ENCODE assay signal across 10 mouse cellular contexts in the genomic region with DNA sequence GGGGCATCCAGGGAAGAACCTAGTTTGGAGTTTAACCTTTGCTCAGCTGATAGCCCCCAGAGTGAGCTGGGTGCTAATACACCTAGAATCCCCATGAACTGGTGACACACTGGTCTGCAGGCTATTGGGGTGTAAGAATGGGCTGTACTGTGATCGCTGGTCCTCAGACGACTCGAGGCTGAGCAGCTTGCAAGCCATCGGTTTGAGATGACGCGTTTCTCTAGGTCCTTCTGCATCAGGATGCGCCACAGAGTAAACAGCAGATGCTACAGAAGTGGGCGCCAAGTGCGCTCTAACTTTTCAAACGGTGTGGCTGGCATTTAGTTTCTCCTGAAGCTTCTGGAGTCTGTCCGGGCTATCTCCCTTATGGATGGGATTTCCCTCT. TPM values are rescaled to one million over a fixed set of nuclear protein-coding genes. Genes with fewer than 3 reads are reported as not detected.
DNase-seq lines count a peak whose midpoint lies in the region; ATAC-seq and TF ChIP-seq lines count a peak whose summit lies in the region.
"Had no signal": no experiment of that assay in that cellular context is flagged by ENCODE, and none has a peak within 500 bp of the region (broad histone marks: within the 10 kb centered on the region; RNA-seq: fewer than 3 reads in every experiment).

No protein-coding gene starts in this region.

- no peak for DNase-seq in kidney, adult 8-10 months
- DNase-seq in brain, adult 2 months (ENCODE audit: low read depth, low spot score) = peak; percentile 47
- DNase-seq in embryo, embryonic 9.5 days (ENCODE audit: extremely low spot score) = no peak
- no peak for DNase-seq in cerebellum, adult 11 months

- H3K4me1 ChIP-seq in kidney, embryonic 15.5 days = 0 out of 2 replicates have a peak, but pooled peaks cover 15% of the 10 kb centered on the region
- H3K4me1 ChIP-seq in embryonic fibroblast, embryonic 13.5 days (ENCODE audit: control insufficient read depth, insufficient read depth, low read length) = no peaks in the 10 kb centered on the region
- peaks cover 10% of the 10 kb centered on the region for H3K4me1 ChIP-seq in lung, embryonic 16.5 days (replicated peaks; ENCODE audit: control insufficient read depth, insufficient read depth, low read length)
- H3K4me1 ChIP-seq: neural tube, embryonic 12.5 days had no signal

- no peak for ATAC-seq in kidney, embryonic 15.5 days (replicated peaks; ENCODE audit: low FRiP score)
- ATAC-seq in lung, embryonic 16.5 days (ENCODE audit: low read depth) = peak; percentile 18
- ATAC-seq in frontal cortex, adult (ENCODE audit: low TSS enrichment) = no peak

- H3K9ac ChIP-seq in kidney, embryonic 15.5 days = no peak overlapping the region
- peak overlapping the region; percentile 32; the same call in 1 of the 2 replicates for H3K9ac ChIP-seq in lung, embryonic 16.5 days (ENCODE audit: low read length)
- H3K9ac ChIP-seq: neural tube, embryonic 12.5 days had no signal

- no peaks in the 10 kb centered on the region for H3K36me3 ChIP-seq in kidney, embryonic 15.5 days
- H3K36me3 ChIP-seq in lung, embryonic 16.5 days (ENCODE audit: control insufficient read depth, insufficient read depth, low read length) = no peaks in the 10 kb centered on the region
- H3K36me3 ChIP-seq: G1E; neural tube, embryonic 12.5 days had no signal

- no peak overlapping the region for H3K4me3 ChIP-seq in kidney, embryonic 15.5 days (replicated peaks)
- H3K4me3 ChIP-seq in embryonic fibroblast, embryonic 13.5 days (ENCODE audit: insufficient read depth, low read length) = no peak overlapping the region
- H3K4me3 ChIP-seq in lung, embryonic 16.5 days (ENCODE audit: low read length) = no peak overlapping the region
- H3K4me3 ChIP-seq: neural tube, embryonic 12.5 days had no signal

- no peaks in the 10 kb centered on the region for H3K27me3 ChIP-seq in kidney, embryonic 15.5 days
- H3K27me3 ChIP-seq in lung, embryonic 16.5 days (ENCODE audit: control insufficient read depth, insufficient read depth, low read depth, low read length) = no peaks in the 10 kb centered on the region
- H3K27me3 ChIP-seq: neural tube, embryonic 12.5 days had no signal

- no peaks in the 10 kb centered on the region for H3K9me3 ChIP-seq in kidney, embryonic 15.5 days (replicated peaks)
- no peaks in the 10 kb centered on the region for H3K9me3 ChIP-seq in lung, embryonic 16.5 days (ENCODE audit: control insufficient read depth, low read length)
- H3K9me3 ChIP-seq: G1E; neural tube, embryonic 12.5 days had no signal

- peak overlapping the region; percentile 63; the same call in 1 of the 2 replicates for H3K27ac ChIP-seq in kidney, embryonic 15.5 days
- H3K27ac ChIP-seq in embryonic fibroblast, embryonic 13.5 days (ENCODE audit: insufficient read depth, low read length) = peak overlapping the region; percentile 87
- peak overlapping the region; percentile 93 for H3K27ac ChIP-seq in lung, embryonic 16.5 days (ENCODE audit: low read length)
- H3K27ac ChIP-seq: neural tube, embryonic 12.5 days had no signal

- no peak for TF ChIP-seq CTCF in embryonic fibroblast, embryonic 13.5 days (IDR thresholded peaks at IDR 0.05; ENCODE audit: borderline replicate concordance, insufficient read depth, low read length)

- TF ChIP-seq POLR2A in embryonic fibroblast, embryonic 13.5 days (IDR thresholded peaks at IDR 0.05; ENCODE audit: low read depth, low read length) = no peak

- 81% methylated on average over 11 of the region's 11 CpGs for WGBS in kidney, embryonic 15.5 days
- WGBS in lung, embryonic 16.5 days = 70% methylated on average over 11 of the region's 11 CpGs

- H3K4me2 ChIP-seq in kidney, embryonic 15.5 days = no peak overlapping the region
- peak overlapping the region; percentile 25; the same call in 1 of the 2 replicates for H3K4me2 ChIP-seq in lung, embryonic 16.5 days (ENCODE audit: low read depth, low read length)
- H3K4me2 ChIP-seq: neural tube, embryonic 12.5 days had no signal

RNA-seq across cellular contexts. Expression of a gene that starts 50.6 kb away (rescaled TPM):
- 52.2 and 53.1 TPM in 2 replicates for polyA plus RNA-seq in kidney, embryonic 15.5 days (2015; fragmentation: Nextera tagmentation; extraction: Ambion mirVana)
- polyA plus RNA-seq in embryonic fibroblast, embryonic 13.5 days (2011; ENCODE audit: insufficient read length, low read depth, missing spikeins) = 15.2 and 18.1 TPM in 2 replicates
- polyA plus RNA-seq in lung, embryonic 16.5 days (2015; fragmentation: Nextera tagmentation; extraction: Ambion mirVana) = 50.8 and 54.6 TPM in 2 replicates

RNA-seq across cellular contexts. Expression of a gene that starts 50.8 kb away (rescaled TPM):
- polyA plus RNA-seq in kidney, embryonic 15.5 days (2015; fragmentation: Nextera tagmentation; extraction: Ambion mirVana) = 88.7 and 94.9 TPM in 2 replicates
- 36.2 and 41.1 TPM in 2 replicates for polyA plus RNA-seq in embryonic fibroblast, embryonic 13.5 days (2011; ENCODE audit: insufficient read length, low read depth, missing spikeins)
- 73.8 and 79.4 TPM in 2 replicates for polyA plus RNA-seq in lung, embryonic 16.5 days (2015; fragmentation: Nextera tagmentation; extraction: Ambion mirVana)
